Mouse (Mus musculus): Measurements from ENCODE around the gene Zfand4.
"Not testable (repeated sequence)": the region's sequence is repeated elsewhere in the genome, so short reads cannot be mapped to it uniquely, and the experiment has no call there.

Gene Zfand4

DNA sequence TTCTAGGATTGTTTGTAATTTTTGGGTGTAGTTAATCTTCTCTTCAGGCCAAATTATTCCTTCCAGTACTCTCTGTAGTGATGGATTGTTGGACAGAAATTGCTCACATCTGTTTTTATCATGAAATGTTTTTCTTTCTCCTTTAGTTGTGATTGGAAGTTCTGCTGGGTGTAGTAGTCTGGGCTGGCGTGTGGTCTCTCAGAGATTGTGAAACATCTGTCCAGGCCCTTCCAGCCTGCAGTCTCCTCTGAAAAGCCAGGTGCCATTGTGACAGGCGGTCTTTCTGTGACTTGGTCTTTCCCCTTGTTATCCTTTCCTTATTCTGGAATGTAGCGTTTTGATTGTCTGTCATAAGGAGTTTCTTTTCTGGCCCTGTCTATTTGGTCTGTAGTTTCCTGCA lies 55.2 kb downstream of the Zfand4 start:
- DNase-seq (ENCODE audit: low spot score) = no peak

DNA sequence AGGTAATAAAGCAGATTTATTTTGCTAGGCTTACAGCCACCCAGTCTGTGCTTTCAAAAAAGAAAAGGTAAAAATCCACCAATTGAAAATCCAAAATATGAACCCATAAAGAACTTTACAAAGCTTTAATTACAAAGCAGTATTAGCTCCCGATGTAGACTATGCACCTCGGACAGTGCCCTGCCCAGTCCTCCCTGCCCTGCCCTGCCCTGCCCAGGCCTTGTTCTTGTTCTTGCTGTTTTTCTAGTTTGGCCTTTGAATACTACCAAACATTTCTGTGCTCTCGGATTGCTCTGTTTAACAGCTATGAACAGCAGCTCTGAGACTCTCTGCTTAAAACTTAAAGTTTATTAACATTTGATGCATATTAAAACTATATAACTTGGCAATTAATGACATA lies 62.6 kb downstream of the Zfand4 start:
- no peak for DNase-seq (ENCODE audit: low spot score)

DNA sequence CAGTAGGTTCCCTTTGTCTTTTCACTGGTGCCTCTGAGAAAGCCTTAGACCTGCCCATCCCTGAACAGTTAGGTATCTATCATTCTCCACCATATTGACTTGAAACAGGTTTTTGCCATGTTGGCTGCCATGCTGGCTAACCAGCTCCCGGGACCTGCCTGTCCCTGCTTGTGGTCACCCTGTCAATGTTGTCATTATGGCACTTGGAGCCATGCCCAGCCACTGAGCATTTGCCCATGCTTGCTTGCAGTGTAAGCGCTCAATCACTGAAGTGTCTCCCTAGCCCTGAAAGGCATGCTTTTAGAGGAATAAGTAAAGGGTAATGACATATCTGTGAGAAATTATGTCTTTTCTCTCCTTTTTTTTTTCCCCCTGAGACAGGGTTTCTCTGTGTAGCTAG lies 67.4 kb downstream of the Zfand4 start:
- no peak for DNase-seq (ENCODE audit: low spot score)

DNA sequence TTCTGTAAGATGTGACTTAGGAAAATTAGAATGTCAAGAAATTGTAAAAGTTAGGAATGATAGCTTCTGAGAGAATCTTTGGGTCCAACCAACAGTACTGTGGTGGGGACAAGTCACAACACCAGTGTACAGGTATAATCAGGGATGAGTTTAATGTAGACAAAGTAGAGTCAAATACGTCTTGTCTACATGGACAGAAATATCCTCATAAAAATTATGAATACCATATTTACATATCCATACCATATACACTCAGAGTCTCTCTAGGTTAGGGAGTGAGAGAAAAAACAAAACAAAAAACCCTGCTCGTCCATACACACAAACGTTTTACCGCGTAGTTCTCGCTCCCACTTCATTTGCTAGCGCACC lies 73.4 kb downstream of the Zfand4 start:
- DNase-seq (ENCODE audit: low spot score) = no peak

DNA sequence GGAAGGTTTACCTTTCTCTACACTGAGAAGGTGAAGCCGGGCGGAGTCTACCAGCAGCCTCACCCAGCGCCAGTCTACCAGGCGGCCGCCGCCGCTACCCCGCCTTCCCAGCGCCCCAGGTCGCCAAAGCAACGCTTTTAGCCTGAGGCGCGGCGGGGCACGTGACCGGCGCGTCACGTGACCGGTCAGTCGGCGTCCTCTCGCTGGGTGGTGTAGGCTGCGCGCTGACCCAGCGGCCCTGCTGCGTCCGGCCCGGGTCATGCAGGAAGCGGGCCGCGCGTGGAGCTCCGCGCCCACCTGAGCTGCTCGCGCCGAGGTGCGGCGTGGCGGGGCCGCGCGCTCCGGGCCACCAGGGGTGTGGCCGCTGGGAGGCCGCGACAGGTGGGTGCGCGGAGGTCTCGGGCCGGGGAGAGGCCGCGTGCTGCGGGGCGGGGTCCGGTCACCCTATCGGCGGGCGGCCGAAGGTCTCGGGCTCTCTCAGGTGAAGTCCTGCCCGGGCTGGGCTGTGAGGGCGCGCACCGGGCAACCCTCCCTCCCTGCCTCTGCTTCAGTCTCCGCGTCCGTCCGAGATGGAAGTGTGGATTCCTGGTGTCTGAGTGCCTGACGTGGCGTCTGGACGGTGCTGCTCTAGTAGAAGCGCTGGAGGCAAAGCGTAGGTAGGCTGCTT lies 73.9 kb downstream of the Zfand4 start, which contains the start of gene March8:
Gene March8, plus strand, starts transcription at position 190 of the 667 bp plus-strand sequence.
- peak; percentile 87 for DNase-seq (ENCODE audit: low spot score)

DNA sequence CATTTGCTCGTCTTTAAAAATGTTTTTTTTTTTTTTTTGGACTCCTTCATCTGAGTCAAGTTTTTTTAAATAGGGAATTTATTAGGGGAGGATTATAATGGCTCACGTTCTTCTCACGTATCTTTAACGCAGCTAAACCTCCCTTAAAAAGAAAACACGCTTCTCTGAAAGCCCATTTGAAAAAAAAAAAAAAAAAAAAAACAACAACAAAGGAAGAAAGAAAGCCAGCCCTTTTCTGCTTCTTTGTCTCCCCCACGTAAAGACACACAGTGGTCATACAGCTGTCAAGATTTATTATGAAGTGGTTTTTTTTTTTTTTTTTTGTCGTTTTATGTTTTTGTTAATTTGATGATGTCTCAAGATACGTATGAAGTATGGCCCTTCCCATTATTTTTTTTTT lies 74.5 kb downstream of the Zfand4 start:
- no peak for DNase-seq (ENCODE audit: low spot score)

DNA sequence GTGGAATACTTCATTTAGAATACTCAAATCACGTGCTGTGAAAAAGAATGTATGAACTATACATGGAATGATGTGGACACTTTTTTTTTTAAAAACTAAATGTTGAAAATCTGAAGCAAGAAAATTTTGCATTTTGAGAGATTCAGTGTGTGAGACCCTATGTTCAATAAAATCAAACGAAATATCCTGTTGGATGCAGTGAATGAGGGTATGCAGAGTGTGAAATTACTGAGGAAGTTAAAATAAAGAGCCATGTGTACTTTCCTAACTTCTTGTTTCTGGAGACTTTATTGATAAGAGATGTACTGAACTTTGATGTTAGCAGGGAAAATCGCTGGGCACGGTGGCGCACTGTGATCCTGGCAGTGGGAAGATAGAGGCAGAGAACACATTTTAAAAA lies 75.1 kb downstream of the Zfand4 start:
- no peak for DNase-seq (ENCODE audit: low spot score)

DNA sequence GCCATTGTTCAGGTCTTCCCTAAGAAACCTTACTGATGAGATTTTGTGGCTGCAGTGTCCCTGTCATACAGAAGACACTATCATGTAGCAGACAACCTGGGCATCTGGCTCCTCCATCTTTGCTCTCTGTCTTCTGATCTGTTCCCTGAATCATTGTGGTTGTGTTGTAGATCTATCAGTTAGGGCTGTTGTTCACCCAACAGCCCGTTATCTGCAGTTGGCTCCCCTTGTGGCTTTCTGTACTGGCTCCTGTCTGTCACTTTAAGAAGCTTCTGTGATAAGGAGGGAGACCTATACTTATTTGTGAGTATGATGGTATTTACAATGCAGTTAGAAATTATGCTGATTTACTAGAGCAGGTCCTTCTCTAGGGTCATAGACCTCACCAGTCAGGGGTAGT lies 76.5 kb downstream of the Zfand4 start:
- no peak for DNase-seq (ENCODE audit: low spot score)

DNA sequence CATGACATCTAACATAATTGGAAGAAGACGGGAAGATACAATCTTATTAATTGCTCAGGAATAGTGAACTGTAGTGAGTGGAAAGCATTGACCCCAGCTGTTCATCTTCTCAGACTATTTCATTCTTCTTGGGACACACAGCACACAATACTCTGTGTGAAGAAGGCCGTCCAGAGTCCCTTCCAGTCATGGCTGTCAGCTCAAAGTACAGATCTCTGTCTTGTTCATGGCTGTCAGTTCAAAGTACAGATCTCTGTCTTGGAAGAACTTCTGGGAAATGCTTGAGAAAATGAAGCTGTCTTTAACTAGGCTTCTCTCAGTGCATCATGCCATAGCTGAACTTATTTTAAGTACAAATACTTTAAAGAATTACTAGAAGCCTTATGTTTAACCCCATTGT lies 83.9 kb downstream of the Zfand4 start:
- DNase-seq (ENCODE audit: low spot score) = no peak

DNA sequence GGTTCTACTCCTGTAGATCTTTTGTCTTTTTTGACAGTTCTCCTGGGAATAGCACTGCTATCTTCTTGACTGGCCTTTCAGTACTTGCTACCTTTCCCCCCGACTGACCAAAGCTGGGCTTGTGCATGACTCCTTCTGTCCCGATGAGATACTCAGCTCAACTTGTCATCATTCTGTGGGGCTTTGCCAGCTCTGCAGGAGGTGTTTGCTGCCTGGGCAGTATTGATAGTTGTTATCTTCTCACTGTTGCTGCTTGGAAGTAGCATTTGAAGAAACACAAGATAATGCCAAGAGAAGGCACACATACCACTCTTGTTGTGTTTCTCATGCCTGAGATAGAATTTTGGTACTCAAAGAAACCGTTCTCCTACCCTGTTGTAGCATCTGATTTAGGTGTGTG lies 86.0 kb downstream of the Zfand4 start:
- DNase-seq (ENCODE audit: low spot score) = peak; percentile 94

DNA sequence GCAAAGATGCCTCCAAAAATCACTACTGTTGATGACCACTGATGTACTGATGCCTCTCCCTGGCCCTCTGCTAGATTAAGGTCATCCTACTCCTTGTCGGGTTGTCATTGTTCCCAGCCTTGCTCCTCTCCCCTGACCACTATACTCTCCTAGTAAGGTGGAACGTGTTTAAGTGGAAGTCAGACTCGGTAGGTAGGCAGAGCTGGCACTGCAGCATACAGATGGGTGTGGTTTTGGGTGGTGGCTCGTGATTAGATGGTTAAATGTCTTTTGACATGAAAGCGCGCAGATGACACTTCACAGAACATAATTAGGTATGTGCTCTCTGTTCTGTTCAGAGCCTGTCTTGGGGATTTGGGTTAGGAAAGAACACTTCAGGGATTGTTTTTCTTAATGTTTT lies 86.6 kb downstream of the Zfand4 start:
- DNase-seq (ENCODE audit: low spot score) = peak; percentile 77

DNA sequence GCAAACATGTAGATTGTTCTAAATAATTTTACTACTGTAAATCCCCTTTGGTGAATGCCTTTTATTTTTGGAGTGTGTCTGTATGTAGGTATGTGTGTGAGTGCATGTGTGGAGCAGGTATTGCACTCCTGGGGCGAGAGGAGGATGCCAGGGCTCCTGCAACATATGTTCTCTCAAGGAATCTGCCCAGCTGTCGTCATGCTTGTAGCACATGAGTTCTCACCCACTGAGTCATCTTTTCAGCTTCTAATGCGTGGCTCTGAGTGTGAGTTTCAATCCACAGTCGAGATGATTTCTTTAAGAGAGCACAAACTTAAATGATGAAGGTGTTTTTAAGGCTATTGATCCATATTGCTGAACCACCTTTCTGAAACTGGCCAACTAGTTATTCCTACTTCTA lies 87.5 kb downstream of the Zfand4 start:
- DNase-seq (ENCODE audit: low spot score) = peak; percentile 37

DNA sequence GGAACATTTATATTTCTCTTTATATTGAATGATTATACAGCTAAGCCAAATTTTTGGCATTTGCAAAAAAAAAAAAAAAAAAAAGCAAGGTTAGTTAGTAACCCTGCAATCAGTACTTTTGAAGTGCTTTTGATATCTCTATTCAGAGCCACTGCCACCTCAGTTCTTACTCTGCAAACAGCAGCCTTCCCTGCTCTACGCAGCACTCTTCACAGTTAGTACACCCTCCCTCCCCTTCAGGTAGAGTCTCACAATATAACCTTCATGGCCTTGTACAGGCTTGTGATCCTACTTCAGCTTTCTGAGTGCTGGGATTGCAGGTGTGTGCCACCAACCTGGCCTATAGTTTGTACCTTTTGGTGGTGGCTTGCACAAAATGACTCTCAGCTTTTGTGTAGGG lies 89.4 kb downstream of the Zfand4 start:
- no peak for DNase-seq (ENCODE audit: low spot score)

DNA sequence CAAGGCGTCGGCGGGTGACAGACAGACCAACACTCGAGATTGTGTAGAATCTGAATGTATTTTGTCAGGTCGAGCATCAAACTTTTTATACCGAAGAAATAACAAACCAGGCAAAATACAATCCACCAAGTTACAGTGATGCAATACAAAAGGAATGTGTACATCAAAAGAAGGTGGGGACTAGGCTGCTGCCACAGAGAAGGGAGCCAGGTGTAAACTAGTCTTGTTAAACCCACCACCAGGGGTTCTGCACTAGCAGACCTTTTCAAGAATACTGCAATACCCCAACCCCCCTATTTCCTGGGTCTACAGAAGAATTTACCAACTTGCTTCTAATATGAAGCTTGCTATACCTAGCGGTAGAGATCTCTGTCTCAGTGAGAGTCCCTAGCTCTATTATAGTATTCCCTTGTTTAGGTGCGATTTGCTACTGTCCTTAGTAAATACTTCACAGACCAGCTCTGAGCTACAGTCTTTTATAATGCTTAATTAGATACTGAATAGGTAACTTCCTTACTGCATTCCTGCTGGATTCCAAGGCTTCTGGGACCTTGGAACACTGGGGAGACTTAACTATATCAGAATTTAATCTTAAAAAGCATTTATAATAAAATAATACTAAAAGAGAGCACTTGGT lies 92.4 kb downstream of the Zfand4 start:
- not testable (repeated sequence) for DNase-seq (ENCODE audit: low spot score)

DNA sequence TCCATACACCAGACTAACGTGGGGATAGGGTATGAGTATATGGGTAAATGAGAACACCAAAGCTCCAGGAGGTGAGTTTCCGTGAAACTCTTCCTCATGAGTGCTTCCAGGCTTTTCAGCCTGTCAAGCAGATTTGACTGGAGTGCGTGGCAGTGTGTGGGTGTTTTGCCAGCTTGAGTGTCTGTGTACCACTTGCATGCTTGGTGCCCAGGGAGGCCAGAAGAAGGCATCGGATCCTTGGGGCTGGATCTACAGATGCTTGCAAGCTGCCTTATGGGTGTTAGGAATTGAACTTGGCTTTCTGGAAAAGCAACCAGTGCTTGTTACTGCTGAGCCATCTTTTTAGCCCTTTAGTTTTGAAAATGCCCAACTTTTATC lies 92.9 kb downstream of the Zfand4 start:
- no peak for DNase-seq (ENCODE audit: low spot score)

DNA sequence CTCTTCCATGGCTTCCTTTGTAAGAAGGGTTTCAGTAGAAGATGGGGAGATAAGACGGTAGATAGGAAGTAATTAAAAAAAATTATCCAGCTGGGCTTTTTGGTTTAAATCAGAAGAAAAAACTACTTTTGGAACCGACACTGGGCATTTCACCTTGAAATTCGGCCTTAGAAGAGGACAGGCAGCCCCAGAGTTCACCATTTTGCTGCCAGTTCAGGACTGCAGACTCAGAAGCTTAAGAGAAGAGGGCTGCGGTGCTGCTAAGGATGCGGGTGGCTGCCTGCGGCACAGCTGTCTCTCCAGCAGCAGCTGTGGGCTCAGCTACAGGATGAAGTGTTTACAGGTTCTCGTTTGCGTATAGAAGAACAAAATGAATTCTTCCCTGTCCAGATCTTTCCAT lies 94.0 kb downstream of the Zfand4 start:
- DNase-seq (ENCODE audit: low spot score) = no peak

DNA sequence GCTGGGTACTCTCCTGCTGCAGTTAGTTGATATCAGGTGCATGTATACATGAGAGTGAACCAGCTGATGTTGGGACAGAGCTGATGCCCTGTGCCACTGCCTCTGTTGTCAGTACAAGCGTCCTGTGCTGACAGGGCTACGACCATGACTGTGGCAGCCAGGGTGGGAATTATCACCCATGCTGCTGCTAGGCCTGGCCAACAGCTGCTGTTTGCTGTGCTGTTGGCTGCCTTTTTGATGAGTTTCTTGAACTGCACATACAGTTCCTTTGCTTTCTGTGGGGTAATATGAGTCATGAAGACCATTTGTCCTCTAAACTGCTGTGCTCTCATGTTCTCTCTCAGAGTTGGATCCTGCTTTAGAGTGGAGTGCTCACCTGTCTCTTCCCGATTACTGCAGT lies 95.2 kb downstream of the Zfand4 start:
- DNase-seq (ENCODE audit: low spot score) = no peak

DNA sequence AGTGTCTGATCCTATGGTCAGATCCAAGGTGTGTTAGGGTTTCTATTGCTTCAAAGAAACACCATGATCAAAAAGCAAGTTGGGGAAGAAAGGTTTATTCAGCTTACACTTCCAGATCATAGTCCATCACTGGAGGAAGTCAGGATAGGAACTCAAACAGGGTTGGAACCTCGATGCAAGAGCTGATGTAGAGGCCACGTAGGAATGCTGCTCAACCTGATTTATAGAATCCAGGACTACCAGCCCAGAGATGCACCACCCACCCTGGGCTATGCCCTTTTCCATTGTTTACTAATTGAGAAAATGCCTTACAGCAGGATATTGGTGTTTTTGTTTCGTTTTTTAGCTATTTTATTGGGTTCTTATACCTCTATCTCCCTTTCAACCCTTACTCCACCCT lies 97.4 kb downstream of the Zfand4 start:
- DNase-seq (ENCODE audit: low spot score) = no peak

DNA sequence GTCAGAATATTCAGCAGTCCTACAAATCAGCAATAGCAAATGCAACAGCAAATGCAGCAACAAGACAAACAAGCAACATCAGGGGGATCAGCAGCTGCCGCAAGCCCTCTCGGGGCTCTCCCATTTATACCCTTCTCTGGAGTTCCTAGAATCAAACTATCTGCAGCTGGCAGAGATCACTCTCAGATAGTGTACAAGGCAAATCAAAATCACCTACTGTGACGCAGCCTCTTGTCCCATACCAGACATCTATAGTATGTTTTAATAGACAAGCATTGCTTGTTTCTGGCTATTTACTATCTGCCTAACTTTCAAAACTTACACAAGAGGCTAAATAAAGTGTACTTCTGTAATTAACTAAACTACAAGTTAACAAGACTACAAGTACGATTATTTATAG lies 98.0 kb downstream of the Zfand4 start:
- no peak for DNase-seq (ENCODE audit: low spot score)

DNA sequence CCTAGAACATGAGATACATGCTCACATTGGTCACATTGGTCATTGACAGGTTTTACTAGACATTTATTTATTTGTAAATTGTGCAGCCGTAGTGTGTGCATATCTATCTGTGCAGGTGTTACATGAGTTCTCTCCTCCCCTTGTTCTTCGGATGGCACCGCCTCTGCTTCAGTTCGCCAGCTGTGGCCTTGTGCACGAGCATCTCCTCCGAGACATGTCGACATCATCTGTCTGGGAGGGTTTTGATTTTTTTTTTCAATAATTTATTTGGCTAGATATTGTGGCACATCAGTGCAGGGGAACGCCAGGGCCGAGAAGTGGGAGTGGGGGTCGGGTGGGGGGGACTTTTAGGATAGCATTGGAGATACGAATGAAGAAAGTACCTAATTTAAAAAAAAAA lies 103.9 kb downstream of the Zfand4 start:
- DNase-seq (ENCODE audit: low spot score) = no peak

DNA sequence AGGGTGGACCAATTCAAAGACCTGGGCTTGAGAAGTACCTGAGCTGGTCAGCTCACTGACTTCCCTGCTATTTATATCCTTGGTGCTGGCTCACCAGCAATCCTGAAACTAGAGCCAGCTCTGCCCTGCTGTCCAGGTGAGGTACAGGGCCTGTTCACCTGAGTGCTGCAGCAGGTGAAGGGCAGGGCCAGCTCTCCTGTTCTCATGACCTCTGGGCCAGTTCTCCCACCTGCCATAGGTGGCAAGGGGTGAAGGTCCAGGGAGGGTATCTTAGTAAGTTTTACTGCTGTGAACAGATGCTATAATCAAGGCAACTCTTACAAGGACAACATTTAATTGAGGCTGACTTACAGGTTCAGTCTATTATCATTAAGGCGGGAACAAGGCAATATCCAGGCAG lies 105.8 kb downstream of the Zfand4 start:
- no peak for DNase-seq (ENCODE audit: low spot score)

DNA sequence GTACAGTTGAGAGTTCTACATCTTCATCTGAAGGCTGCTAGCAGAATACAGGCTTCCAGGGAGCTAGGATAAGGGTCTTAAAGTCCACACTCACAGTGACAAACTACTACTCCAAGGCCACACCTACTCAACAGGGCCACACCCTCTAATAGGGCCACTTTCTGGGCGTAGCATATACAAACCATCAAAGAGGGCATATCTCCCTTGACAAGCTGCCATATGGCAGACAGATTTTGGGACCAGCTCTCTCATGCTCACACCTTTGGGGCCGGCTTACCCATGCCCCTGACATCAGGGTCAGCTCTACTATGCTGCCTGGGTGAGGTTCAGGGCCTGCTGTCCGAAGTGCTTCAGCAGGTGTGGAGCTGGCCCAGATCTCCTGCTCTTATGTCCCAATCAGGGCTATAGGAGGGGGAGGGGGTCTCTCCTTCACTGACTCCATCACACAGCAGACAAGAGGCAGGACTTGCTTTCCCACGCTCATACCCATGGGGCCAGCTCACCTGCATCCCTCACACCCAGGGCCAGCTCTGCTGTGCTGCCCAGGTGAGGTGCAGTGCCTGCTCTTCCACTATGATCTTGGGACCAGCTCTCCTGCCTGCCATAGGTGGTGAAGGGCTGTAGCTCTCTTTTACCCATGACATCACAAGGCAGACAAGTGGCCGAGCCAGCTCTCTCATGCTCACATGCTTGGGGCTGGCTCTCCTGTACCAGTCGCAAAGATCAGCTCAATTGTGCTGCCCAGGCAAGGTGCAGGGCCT lies 106.4 kb downstream of the Zfand4 start:
- peak; percentile 80 for DNase-seq (ENCODE audit: low spot score)

DNA sequence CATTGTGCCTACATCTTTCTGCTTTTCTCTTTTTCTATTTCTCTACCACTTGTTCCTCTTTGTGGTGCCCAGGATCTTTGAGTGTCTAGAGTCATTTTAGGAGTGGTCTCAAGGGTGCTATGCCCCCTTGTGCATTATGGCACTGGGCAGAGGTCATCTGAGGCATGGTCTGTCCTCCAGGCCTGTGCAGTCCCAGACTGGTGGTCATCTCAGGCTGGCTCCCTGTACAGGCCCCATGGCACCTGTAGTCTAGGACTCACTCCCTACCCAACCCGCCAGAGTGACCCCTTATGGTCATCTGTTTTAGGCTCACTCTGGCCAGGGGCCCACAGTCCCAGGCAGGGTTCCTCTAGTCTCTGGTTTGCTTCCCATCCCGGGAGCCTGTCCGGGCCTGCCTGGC lies 107.5 kb downstream of the Zfand4 start:
- DNase-seq (ENCODE audit: low spot score) = no peak

DNA sequence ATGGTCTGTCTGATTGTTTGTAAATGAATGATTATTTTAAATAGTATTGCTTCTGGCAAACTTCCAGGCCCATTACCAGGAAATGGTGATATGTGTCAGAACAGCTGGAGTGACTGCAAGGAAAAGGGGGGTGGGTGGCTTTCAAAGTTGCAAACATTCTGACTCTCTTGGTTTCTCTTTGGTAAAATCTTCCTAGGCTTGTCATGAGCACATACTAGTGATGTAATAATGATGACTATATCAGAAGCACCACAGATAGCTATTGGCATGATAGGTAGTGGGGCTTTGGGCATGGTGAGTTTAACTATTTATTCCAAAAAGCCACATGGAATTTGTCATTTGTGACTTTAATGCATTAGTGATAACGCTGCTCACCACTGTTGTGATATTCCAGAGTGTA lies 110.1 kb downstream of the Zfand4 start:
- no peak for DNase-seq (ENCODE audit: low spot score)
